In genomic region chr11:3178968-3179725, GRCm38 (mm10) we compare ENCODE assay signal across 8 mouse cellular contexts. TPM values are rescaled to one million over a fixed set of nuclear protein-coding genes. Genes with fewer than 3 reads are reported as not detected.
DNase-seq lines count a peak whose midpoint lies in the region; ATAC-seq and TF ChIP-seq lines count a peak whose summit lies in the region.
"Not testable (repeated sequence)": the region's sequence is repeated elsewhere in the genome, so short reads cannot be mapped to it uniquely, and the experiment has no call there.

No protein-coding gene starts in this region.

- H3K4me1 ChIP-seq in forebrain, embryonic 12.5 days; heart, adult 2 months (ENCODE audit: control insufficient read depth, insufficient read depth, low read length); midbrain, embryonic 14.5 days (ENCODE audit: control insufficient read depth, insufficient read depth, low read length): not testable (repeated sequence)

- not testable (repeated sequence) for H3K27me3 ChIP-seq in forebrain, embryonic 12.5 days; heart, adult 2 months (ENCODE audit: control insufficient read depth, insufficient read depth, low read length); midbrain, embryonic 14.5 days (ENCODE audit: control insufficient read depth, insufficient read depth, low read length)

- not testable (repeated sequence) for H3K27ac ChIP-seq in forebrain, embryonic 12.5 days; heart, adult 2 months; midbrain, embryonic 14.5 days (replicated peaks; ENCODE audit: low read depth, low read length)

- not testable (repeated sequence) for H3K9ac ChIP-seq in forebrain, embryonic 12.5 days; heart, adult 2 months (ENCODE audit: low read depth, low read length); midbrain, embryonic 14.5 days (replicated peaks; ENCODE audit: low read length)

- H3K4me2 ChIP-seq in forebrain, embryonic 12.5 days; midbrain, embryonic 14.5 days (ENCODE audit: low read length): not testable (repeated sequence)

- not testable (repeated sequence) for H3K36me3 ChIP-seq in forebrain, embryonic 12.5 days (replicated peaks); heart, adult 2 months (ENCODE audit: control insufficient read depth, insufficient read depth, low read length); midbrain, embryonic 14.5 days (ENCODE audit: control insufficient read depth, insufficient read depth, low read length)

- not testable (repeated sequence) for TF ChIP-seq CTCF in heart, adult 2 months (IDR thresholded peaks at IDR 0.05)

- H3K4me3 ChIP-seq in forebrain, embryonic 12.5 days (replicated peaks); heart, adult 2 months; midbrain, embryonic 14.5 days (replicated peaks; ENCODE audit: low read depth, low read length): not testable (repeated sequence)

- DNase-seq in 416B (ENCODE audit: low read depth): peak; percentile 27
- peak; percentile 17 to 43 for DNase-seq in adrenal gland, adult 18-20 months (ENCODE audit: low spot score in 2 of 2)
- DNase-seq in heart, adult 2 months: peak; percentile 26 to 51
- peak; percentile 49 to 77 for DNase-seq in kidney, postnatal 25 days
- DNase-seq in midbrain, embryonic 14.5 days: not testable (repeated sequence)
- DNase-seq in spleen, postnatal 14 days (ENCODE audit: low spot score in 2 of 2): peak; percentile 57 to 65
- peak; percentile 65 for DNase-seq in urinary bladder, adult 2 months (ENCODE audit: low spot score)

- TF ChIP-seq EP300 in heart, adult 2 months (IDR thresholded peaks at IDR 0.05; ENCODE audit: insufficient read depth, low read depth, low read length): not testable (repeated sequence)

- H3K9me3 ChIP-seq in forebrain, embryonic 12.5 days; midbrain, embryonic 14.5 days (ENCODE audit: control insufficient read depth, low read length): not testable (repeated sequence)

- intact Hi-C loops in heart, adult 2 months (cut with DNase I): not testable (repeated sequence)

- peak; percentile 34 for ATAC-seq in forebrain, embryonic 12.5 days (ENCODE audit: low FRiP score)
- ATAC-seq in midbrain, embryonic 14.5 days (ENCODE audit: low FRiP score, low TSS enrichment): 0 out of 2 replicates have a peak, but pooled peaks have one; percentile 10

- not testable (repeated sequence) for TF ChIP-seq POLR2A in heart, adult 2 months (IDR thresholded peaks at IDR 0.05; ENCODE audit: insufficient read depth, low read depth, low read length)

- not testable (repeated sequence) for H3K79me2 ChIP-seq in heart, adult 2 months (replicated peaks; ENCODE audit: control insufficient read depth, insufficient read depth, low read length)

- WGBS in forebrain, embryonic 12.5 days: 87% methylated on average over 6 of the region's 6 CpGs
- WGBS in heart, adult 2 months: 80% methylated on average over 6 of the region's 6 CpGs
- 82% methylated on average over 6 of the region's 6 CpGs for WGBS in midbrain, embryonic 14.5 days

RNA-seq across cellular contexts. Expression of gene Sfi1, which starts 14.1 kb away (rescaled TPM):
- 10 to 100 TPM; 42.5 to 53.7 TPM for total RNA-seq in adrenal gland, adult 18-20 months (2021)
- polyA plus RNA-seq in forebrain, embryonic 12.5 days (2016; fragmentation: Nextera tagmentation; extraction: Ambion mirVana): 16.8 and 17.8 TPM in 2 replicates
- total RNA-seq in heart, adult 2 months (2021): 10 to 100 TPM; 17.3 to 17.4 TPM
- 11.3 and 13.0 TPM in 2 replicates for polyA plus RNA-seq in heart, adult 2 months (2012; rRNA removed)
- 11.2 and 13.2 TPM in 2 replicates for polyA plus RNA-seq in midbrain, embryonic 14.5 days (2014; fragmentation: Nextera tagmentation; extraction: Ambion mirVana)
- polyA plus RNA-seq in urinary bladder, adult 2 months (2012; rRNA removed): 27.2 and 38.1 TPM in 2 replicates

RNA-seq across cellular contexts. Expression of gene Eif4enif1, which starts 23.0 kb away (rescaled TPM):
- 10 to 100 TPM; 46.4 to 58.8 TPM for total RNA-seq in adrenal gland, adult 18-20 months (2021)
- 58.1 TPM in 2 replicates for polyA plus RNA-seq in forebrain, embryonic 12.5 days (2016; fragmentation: Nextera tagmentation; extraction: Ambion mirVana)
- 10 to 100 TPM; 36.4 to 43.6 TPM for total RNA-seq in heart, adult 2 months (2021)
- 29.6 and 44.3 TPM in 2 replicates for polyA plus RNA-seq in heart, adult 2 months (2012; rRNA removed)
- polyA plus RNA-seq in midbrain, embryonic 14.5 days (2014; fragmentation: Nextera tagmentation; extraction: Ambion mirVana): 44.6 and 55.3 TPM in 2 replicates
- 49.4 and 50.8 TPM in 2 replicates for polyA plus RNA-seq in urinary bladder, adult 2 months (2012; rRNA removed)
